Mouse (Mus musculus) T-helper 2 cell (primary cell): ENCODE results near the gene Pou2f3.

Source experiments
- in situ Hi-C: fragments of 300-600 bp; cut with MboI, MseI; formaldehyde crosslinking; loops from one replicate; pipeline ENCODE4 v1.15.1; 2025; ENCODE audit warnings: high pct_unique_total_duplicates

The Pou2f3 gene

GRCm38 (mm10) chr9:43210190-43210682 is at the start of gene Pou2f3:
Pou2f3 (minus strand) TSS chr9:43210369.
- in situ Hi-C loops = no loop called here

GRCm38 (mm10) chr9:43253271-43253681 is 43.1 kb upstream of the Pou2f3 start:
- in situ Hi-C loops = no loop called here

GRCm38 (mm10) chr9:43252790-43253189 is 42.6 kb upstream of the Pou2f3 start:
- in situ Hi-C loops = no loop called here

DNA sequence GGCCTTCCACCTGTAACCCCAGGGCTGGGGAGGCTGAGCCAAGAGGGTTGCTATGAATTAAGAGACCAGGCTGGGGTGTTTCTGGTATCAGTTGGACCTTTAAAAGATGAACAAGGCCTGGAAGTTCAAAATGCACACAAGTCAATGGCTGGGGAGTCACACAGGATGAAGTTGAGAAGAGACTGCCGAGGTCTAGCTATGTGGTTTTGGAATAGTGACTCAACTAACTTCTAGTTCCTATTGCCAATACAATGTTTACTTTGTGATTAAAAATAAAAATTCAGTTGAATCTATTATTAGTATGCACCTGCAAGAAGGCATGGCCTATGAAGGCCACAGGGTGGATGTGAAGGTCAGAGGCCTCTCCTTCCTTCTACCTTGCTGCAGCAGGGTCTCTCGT is 41.6 kb upstream of the Pou2f3 start:
- in situ Hi-C loops = no loop called here

GRCm38 (mm10) chr9:43246738-43247180 is 36.6 kb upstream of the Pou2f3 start:
- in situ Hi-C loops = no loop called here

- in situ Hi-C loops = no loop called here
Measured at GRCm38 (mm10) chr9:43245801-43246570, 35.8 kb upstream of the Pou2f3 start.

DNA sequence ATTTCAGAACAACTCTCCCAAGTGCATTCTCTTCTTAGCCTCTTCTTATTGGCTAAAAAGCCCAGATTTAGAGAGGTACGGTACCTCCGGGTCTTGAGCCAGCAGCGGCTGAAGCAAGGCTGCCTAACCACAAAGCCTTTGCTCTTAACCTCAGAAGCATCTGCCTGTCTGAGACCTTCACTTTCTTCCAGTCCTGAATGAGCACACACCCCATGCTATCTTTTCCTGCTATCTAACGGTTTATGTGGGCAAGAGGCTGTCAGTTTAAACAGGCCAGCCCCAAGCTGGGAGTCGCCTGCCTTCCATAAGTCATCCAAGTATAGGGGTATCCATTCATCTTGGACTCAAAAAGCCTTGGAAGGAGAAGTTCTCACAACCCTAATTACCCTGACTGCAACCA is 32.3 kb upstream of the Pou2f3 start:
- in situ Hi-C loops = no loop called here

- in situ Hi-C loops = no loop called here
Measured at GRCm38 (mm10) chr9:43241970-43242369, 31.8 kb upstream of the Pou2f3 start.

GRCm38 (mm10) chr9:43241291-43241690 is 31.1 kb upstream of the Pou2f3 start:
- in situ Hi-C loops = no loop called here

- in situ Hi-C loops = no loop called here
Measured at GRCm38 (mm10) chr9:43240594-43240900, 30.4 kb upstream of the Pou2f3 start.

GRCm38 (mm10) chr9:43239712-43240593 is 29.8 kb upstream of the Pou2f3 start, which contains the start of gene Oaf:
Oaf (minus strand) TSS chr9:43239911.
- in situ Hi-C loops = no loop called here

GRCm38 (mm10) chr9:43238631-43239545 is 28.7 kb upstream of the Pou2f3 start:
- in situ Hi-C loops = no loop called here

DNA sequence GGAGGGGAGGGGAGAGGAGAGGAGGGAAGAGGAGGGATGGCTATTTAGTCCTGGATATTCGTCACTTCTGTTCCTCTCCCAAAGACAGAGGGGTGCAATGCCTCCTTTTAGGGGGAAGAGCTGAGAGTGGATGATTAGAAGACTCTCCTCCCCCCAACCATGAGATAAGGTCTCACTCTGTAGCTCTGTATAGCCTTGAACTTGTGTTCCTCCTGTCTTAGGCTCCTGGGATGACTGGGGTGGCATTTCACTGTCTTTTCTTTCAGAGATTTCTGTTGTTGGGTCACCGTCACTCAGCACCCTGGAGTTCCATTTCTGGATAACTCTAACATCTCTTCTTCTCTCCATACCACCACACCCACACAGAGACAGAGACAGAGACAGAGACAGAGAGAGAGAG is 28.0 kb upstream of the Pou2f3 start:
- in situ Hi-C loops = no loop called here

DNA sequence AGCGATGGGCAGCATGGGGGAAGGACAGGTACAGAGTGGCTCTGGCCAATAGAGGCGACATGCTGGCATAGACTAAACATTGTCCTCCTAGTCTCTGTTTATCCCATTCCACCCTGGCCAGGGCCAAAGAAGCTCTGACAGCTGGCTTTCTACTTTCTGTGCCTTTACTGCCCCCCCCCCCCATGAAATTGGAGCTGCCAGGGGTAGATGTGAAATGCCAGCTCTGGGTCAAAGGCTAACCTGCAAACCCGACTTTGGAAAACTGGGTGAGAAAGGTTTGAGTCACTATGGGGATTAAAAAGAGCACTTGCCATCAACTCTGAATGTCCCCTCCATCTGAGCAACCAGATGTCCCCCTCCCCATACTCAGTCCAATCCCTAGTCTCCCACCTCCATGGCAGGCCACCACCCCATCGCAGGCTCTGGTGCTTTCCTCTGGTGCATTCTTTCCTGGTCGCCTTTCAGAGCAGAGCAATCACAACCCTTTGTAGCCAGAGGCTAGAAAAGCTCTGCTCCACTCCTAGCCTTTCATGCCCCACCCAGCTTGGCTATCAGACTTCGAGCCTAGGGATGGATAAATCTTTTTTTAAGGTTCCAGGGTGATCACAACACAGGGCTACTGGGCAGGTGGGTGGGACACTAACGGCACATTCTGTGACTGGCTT is 27.1 kb upstream of the Pou2f3 start:
- in situ Hi-C loops = no loop called here

DNA sequence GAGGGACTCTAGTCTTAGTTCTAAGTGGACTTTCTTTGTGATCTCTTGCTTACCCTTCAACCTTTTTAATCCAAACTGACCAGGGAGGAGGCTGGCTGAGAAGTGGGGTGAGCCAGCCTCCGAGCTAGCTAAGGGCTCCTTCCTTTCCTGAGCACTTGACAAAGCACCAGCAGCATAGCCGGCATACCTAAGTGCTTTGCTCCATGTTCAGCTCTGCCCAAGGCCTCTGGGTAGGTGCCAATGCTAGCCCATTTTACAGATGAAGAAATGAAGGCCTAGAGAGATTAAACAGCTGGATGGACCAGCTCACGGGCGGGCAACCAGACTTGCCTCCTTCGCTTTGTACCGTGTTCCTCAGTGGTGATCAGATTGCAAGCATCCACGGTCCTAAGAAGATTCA is 26.4 kb upstream of the Pou2f3 start:
- in situ Hi-C loops = no loop called here

GRCm38 (mm10) chr9:43236106-43236505 is 25.9 kb upstream of the Pou2f3 start:
- in situ Hi-C loops = no loop called here

- in situ Hi-C loops = no loop called here
Measured at GRCm38 (mm10) chr9:43235336-43235735, 25.2 kb upstream of the Pou2f3 start.

DNA sequence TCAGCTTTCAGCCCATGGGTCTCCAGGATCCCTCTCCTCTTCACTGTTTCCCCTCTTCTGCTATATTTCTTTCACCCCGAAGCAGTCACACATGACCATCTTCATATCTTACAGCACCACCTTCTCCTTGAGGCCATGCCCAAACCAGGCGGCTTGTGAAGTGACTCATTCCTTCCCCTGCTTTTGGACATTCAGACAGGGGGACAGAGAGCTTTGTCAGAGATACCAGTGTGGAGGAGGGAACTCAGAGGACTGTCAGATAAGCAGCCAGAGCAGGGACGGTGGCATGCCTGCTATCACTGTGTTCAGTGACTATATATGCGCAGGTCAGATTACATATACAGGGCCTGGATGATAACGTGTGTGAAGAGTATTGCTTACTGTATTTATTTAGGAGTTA is 24.3 kb upstream of the Pou2f3 start:
- in situ Hi-C loops = no loop called here

GRCm38 (mm10) chr9:43233515-43233914 is 23.3 kb upstream of the Pou2f3 start:
- in situ Hi-C loops = no loop called here

GRCm38 (mm10) chr9:43233044-43233443 is 22.9 kb upstream of the Pou2f3 start:
- in situ Hi-C loops = no loop called here

DNA sequence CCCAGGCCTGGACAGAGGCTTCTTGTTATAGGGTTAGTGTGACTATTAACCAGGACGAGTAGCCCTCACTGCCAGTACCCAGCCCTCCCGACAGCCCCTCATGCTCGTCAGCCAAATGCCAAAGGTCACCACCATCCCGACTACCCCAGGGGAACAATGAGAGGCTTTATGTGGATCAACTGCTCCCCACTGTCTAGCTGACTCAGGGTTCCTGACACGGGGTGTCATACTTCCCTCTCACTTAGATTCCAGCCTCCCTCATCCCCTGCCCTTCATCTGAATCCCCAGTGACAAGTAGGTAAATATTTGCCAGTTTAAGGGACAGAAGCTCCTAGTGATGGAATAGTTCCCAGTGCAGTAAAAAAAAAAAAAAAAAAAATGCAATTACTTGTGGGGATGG is 22.1 kb upstream of the Pou2f3 start:
- in situ Hi-C loops = no loop called here
